Comparison of ENCODE assay signal across 7 mouse cellular contexts in genomic region chr7:49467861-49468260, GRCm38 (mm10).
DNase-seq lines count a peak whose midpoint lies in the region; ATAC-seq and TF ChIP-seq lines count a peak whose summit lies in the region.

No protein-coding gene starts in this region.

- TF ChIP-seq POLR2A in CH12.LX (IDR thresholded peaks at IDR 0.05; ENCODE audit: low read depth, low read length) = no peak
- no peak for TF ChIP-seq POLR2A in cortical plate, adult 2 months (IDR thresholded peaks at IDR 0.05; ENCODE audit: extremely low read depth, insufficient read depth, low read length)

- peaks cover 0 to 8% of the 10 kb centered on the region in 2 experiments; a peak in 2 of 4 replicates for H3K4me1 ChIP-seq in CH12.LX (ENCODE audit: control insufficient read depth in 1 of 2, insufficient read depth in 2 of 2)
- H3K4me1 ChIP-seq in cortical plate, adult 2 months (ENCODE audit: control insufficient read depth, insufficient read depth, low read length) = peaks cover 4% of the 10 kb centered on the region; the same call in 1 of the 2 replicates

- in situ Hi-C loops in CH12.LX (cut with MboI; ENCODE audit: low pct_ligation_motif_present, low pct_unique_long_range_greater_than_20kb, low sequenced_read_pairs) = no loop called here

- TF ChIP-seq EP300 in CH12.LX (IDR thresholded peaks at IDR 0.05; ENCODE audit: low read length) = no peak

- H3K36me3 ChIP-seq in CH12.LX (replicated peaks in 1 of 2; ENCODE audit: control insufficient read depth in 1 of 2, insufficient read depth in 1 of 2, low read length in 1 of 2) = no peaks in the 10 kb centered on the region

- peak; percentile 12 for TF ChIP-seq RAD21 in CH12.LX (IDR thresholded peaks at IDR 0.05; ENCODE audit: low read depth, low read length)

- H3K27me3 ChIP-seq in CH12.LX (replicated peaks) = peaks cover 6% of the 10 kb centered on the region

- H3K4me3 ChIP-seq in CH12.LX (replicated peaks in 1 of 3; ENCODE audit: low read depth in 2 of 3, low read length in 2 of 3, poor library complexity in 1 of 3) = no peak overlapping the region
- H3K4me3 ChIP-seq in cortical plate, adult 2 months (ENCODE audit: insufficient read depth, low read length) = no peak overlapping the region

- intact Hi-C loops in heart, postnatal 10 days (cut with DNase I) = loop anchor here (1.0 kb wide), 1 partner anchor 133 kb away; no protein-coding TSS in a partner anchor

- H3K27ac ChIP-seq in CH12.LX (ENCODE audit: insufficient read depth, low read depth) = no peak overlapping the region
- no peak overlapping the region for H3K27ac ChIP-seq in cortical plate, adult 2 months (ENCODE audit: insufficient read depth, low read length)

- peak; percentile 96 for ATAC-seq in megakaryocyte progenitor cell, adult 5-6 weeks (replicated peaks; ENCODE audit: poor library complexity)

- dilution Hi-C loops in CH12.LX (cut with MboI; ENCODE audit: extremely low pct_ligation_motif_present, extremely low pct_unique_long_range_greater_than_20kb, low sequenced_read_pairs) = no loop called here

- H3K9me3 ChIP-seq in CH12.LX (replicated peaks; ENCODE audit: low read length) = no peaks in the 10 kb centered on the region

- H3K9ac ChIP-seq in CH12.LX (ENCODE audit: insufficient read depth, low read depth) = no peak overlapping the region

- DNase-seq in A20 (ENCODE audit: low read depth, low spot score) (peak; percentile 13), CH12.LX (ENCODE audit: extremely low read depth) (no peak)
- peak; percentile 60 to 68 for DNase-seq in heart, postnatal 10 days
- DNase-seq in kidney, postnatal 4 days = peak; percentile 69 to 75
- peak; percentile 45 for DNase-seq in testis, postnatal 10 days (ENCODE audit: low spot score)

- no peak overlapping the region for H3K4me2 ChIP-seq in CH12.LX (ENCODE audit: insufficient read depth, low read depth, poor library complexity, severe bottlenecking)

- no peaks in the 10 kb centered on the region for H3K79me2 ChIP-seq in CH12.LX (replicated peaks; ENCODE audit: control insufficient read depth, extremely low read depth, insufficient read depth, poor library complexity, severe bottlenecking)

- peak in 1 of 2 experiments; percentile 42; a peak in 2 of 4 replicates for TF ChIP-seq CTCF in CH12.LX (conservative IDR thresholded peaks at IDR 0.05 in 1 of 2, IDR thresholded peaks at IDR 0.05 in 1 of 2; ENCODE audit: low read depth in 2 of 2, low read length in 2 of 2)
- peak; percentile 73 for TF ChIP-seq CTCF in cortical plate, adult 2 months (IDR thresholded peaks at IDR 0.05; ENCODE audit: extremely low read depth, insufficient read depth, low read length)

TF ChIP-seq in CH12.LX, 34 proteins besides CTCF, POLR2A, EP300 and RAD21:
- no peak for TF ChIP-seq MAX (IDR thresholded peaks at IDR 0.05; ENCODE audit: low read length)
- no peak for TF ChIP-seq ETS1 (conservative IDR thresholded peaks at IDR 0.05; ENCODE audit: low read depth, low read length)
- no peak for TF ChIP-seq ELF1 (IDR thresholded peaks at IDR 0.05; ENCODE audit: low read depth, low read length)
- no peak for TF ChIP-seq MYC (IDR thresholded peaks at IDR 0.05; ENCODE audit: low read depth, low read length)
- no peak for TF ChIP-seq NELFE (IDR thresholded peaks at IDR 0.05; ENCODE audit: low read depth, low read length)
- no peak for TF ChIP-seq MAFK (IDR thresholded peaks at IDR 0.05; ENCODE audit: insufficient replicate concordance, low read length)
- no peak for TF ChIP-seq USF1 (IDR thresholded peaks at IDR 0.05; ENCODE audit: low read depth, low read length)
- TF ChIP-seq BHLHE40 (IDR thresholded peaks at IDR 0.05; ENCODE audit: low read depth, low read length) = no peak
- TF ChIP-seq MXI1 (IDR thresholded peaks at IDR 0.05; ENCODE audit: low read depth, low read length) = no peak
- no peak for TF ChIP-seq JUN (IDR thresholded peaks at IDR 0.05; ENCODE audit: insufficient read depth, low read depth, low read length)
- no peak for TF ChIP-seq TCF12 (IDR thresholded peaks at IDR 0.05; ENCODE audit: low read depth, low read length)
- TF ChIP-seq SMC3 (IDR thresholded peaks at IDR 0.05; ENCODE audit: low read depth, low read length) = no peak
- no peak for TF ChIP-seq SIN3A (IDR thresholded peaks at IDR 0.05; ENCODE audit: low read length)
- TF ChIP-seq PAX5 (IDR thresholded peaks at IDR 0.05; ENCODE audit: low read length) = no peak
- TF ChIP-seq USF2 (conservative IDR thresholded peaks at IDR 0.05; ENCODE audit: low read depth, low read length) = no peak
- TF ChIP-seq E2F4 (IDR thresholded peaks at IDR 0.05; ENCODE audit: insufficient replicate concordance, low read depth, low read length) = no peak
- TF ChIP-seq CHD2 (IDR thresholded peaks at IDR 0.05; ENCODE audit: low read length) = no peak
- no peak for TF ChIP-seq TBP (conservative IDR thresholded peaks at IDR 0.05; ENCODE audit: low read depth, low read length)
- TF ChIP-seq CHD1 (IDR thresholded peaks at IDR 0.05; ENCODE audit: low read depth, low read length) = no peak
- no peak for TF ChIP-seq MAZ (IDR thresholded peaks at IDR 0.05; ENCODE audit: low read depth, low read length)
